Mouse (Mus musculus): ENCODE measurements at regions not wholly inside any gene's neighbourhood (a gene's known extent, or its start where the extent isn't known, plus 50 kb on each side); places are given as distances from the start of the nearest gene placed in this dataset.
"Not testable (repeated sequence)": the region's sequence is repeated elsewhere in the genome, so short reads cannot be mapped to it uniquely, and the experiment has no call there.

GRCm38 (mm10) chr15:96827931-96828330 is 128.4 kb upstream of the Slc38a2 start:
- no peak for DNase-seq (ENCODE audit: low spot score)

DNA sequence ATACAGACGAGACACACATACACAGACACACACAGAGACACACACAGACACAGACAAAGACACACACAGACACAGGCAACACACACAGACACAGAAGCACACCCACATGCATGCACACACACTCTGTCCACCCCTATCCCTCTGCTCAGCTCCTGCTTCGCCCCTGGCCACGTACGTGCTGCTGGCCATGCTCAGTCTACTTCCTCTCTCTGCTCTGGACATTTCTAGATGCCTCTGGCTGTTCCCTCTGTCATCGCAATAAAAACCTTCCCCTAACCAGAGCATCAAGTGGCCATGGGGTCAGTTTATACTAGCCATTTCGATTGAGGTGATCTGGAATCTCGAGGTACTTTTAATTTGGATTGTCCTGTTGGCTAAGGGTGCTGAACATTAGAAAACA is 118.9 kb upstream of the Slc38a2 start:
- DNase-seq (ENCODE audit: low spot score) = no peak

GRCm38 (mm10) chr15:96817626-96818025 is 118.1 kb upstream of the Slc38a2 start:
- no peak for DNase-seq (ENCODE audit: low spot score)

GRCm38 (mm10) chr15:96816997-96817570 is 117.6 kb upstream of the Slc38a2 start:
- DNase-seq (ENCODE audit: low spot score) = no peak

- no peak for DNase-seq (ENCODE audit: low spot score)
These were observed 113.9 kb upstream of the Slc38a2 start for GRCm38 (mm10) chr15:96813472-96813871.

DNA sequence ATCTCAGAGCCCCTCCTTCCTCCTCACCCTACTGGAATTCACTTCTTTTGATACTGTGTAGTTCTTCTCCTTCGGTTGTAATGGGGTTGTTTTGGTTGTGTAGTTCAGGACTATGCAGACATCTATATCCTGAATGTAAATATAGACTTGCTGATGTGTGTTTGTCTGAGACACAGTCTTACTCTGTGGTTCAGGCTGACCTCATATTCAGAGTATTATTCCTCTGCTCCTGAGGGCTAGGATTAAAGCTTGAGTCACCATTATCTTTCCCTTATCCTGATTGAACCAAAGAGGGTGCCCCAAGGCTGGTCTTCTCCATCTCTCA is 103.2 kb upstream of the Slc38a2 start:
- no peak for DNase-seq (ENCODE audit: low spot score)

DNA sequence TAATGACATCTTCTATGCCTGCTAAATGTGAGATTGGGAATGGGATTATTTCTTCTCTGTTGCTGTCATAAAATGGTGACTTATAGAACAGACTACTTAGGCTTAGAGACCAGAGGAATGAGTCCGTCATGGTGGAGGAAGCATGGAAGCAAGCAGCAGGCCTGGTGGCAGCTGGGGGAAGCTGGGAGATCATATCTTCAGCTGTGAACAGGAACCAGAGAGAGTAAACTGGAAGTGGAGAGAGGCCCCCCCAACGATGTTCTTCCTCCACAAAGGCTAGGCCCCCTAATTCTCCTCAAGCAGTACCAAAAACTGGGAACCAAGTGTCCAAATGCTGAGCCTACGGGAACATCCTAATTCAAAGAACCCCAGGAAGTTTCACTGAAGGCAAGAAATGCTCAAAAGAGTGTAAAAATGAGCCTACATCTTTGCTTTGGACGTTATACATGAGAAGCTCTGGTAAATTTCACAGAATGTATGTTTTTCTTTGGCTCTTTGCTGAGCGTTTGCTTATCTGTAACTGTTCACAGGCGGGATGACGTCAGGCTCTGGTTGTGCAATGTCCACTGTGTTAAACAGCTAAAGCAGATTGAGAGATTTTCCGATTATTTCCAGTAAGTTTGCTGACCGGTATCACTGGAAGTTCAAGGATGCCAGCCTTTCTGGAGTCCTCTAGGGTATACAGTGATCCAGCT is 102.7 kb upstream of the Slc38a2 start:
- DNase-seq (ENCODE audit: low spot score) = no peak

DNA sequence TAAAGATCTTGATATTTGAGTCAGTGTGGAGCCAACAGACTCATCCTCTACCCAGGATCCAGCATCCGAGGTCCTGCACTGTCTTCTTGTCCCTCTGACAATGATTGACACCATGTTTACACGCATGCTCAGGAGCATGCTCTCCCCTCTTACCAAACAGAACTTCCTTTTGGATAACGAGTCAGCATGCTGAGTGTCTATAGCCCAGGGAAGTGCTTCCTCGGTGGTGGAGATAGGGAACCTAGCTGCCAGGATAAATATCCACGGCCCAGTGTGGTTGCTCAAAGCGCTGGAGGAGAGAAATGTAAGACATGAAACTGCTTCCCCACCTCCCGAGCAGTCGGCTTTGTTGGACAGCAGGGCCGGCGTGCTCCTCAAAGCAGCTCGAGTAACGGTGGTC is 99.7 kb upstream of the Slc38a2 start:
- DNase-seq (ENCODE audit: low spot score) = no peak

GRCm38 (mm10) chr15:96797615-96798270 is 98.2 kb upstream of the Slc38a2 start:
- DNase-seq (ENCODE audit: low spot score) = no peak

- no peak for DNase-seq (ENCODE audit: low spot score)
These were observed 94.7 kb upstream of the Slc38a2 start for GRCm38 (mm10) chr15:96794177-96794719.

- no peak for DNase-seq (ENCODE audit: low spot score)
These were observed 93.7 kb upstream of the Slc38a2 start for GRCm38 (mm10) chr15:96793251-96793650.

DNA sequence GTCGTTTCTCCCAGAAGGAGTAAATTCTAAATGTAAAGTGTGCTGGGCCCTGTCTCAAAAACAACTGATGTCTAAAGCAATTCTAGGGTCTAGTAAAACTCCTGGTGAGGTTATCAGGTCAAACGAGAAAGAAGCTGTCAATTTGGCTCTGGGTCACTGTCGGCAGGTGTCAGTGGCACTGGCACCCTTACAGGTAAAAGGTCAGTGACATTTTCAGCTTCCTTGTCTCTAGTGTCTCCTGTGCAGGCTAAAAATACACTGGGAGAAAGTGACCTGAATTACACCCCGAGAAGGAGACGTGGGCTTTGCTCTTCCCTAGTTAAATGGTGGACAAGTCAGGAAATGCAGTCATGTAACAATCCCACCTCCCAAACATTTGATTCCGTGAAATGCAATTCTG is 91.8 kb upstream of the Slc38a2 start:
- DNase-seq (ENCODE audit: low spot score) = no peak

GRCm38 (mm10) chr15:96787921-96788320 is 88.4 kb upstream of the Slc38a2 start:
- not testable (repeated sequence) for DNase-seq (ENCODE audit: low spot score)

- no peak for DNase-seq (ENCODE audit: low spot score)
These were observed 85.0 kb upstream of the Slc38a2 start for GRCm38 (mm10) chr15:96784578-96784977.

DNA sequence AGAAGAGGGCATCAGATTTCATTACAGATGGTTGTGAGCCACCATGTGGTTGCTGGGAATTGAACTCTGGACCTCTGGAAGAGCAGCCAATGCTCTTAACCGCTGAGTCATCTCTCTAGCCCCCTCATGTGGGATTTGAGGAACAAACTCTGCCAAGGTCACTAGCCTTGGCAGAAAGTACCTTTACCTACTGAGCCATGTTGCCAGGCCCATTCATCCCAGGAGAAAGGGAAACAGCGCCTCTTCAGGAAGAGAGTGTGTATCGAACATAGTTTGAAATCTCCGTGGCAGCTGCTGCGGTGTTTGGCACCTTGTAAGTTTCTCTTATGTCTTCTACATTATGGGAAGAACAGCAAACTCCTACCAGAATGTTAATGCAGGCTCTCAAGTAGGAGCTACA is 82.0 kb upstream of the Slc38a2 start:
- no peak for DNase-seq (ENCODE audit: low spot score)

- DNase-seq (ENCODE audit: low spot score) = no peak
These were observed 81.1 kb upstream of the Slc38a2 start for GRCm38 (mm10) chr15:96780606-96781005.

- DNase-seq (ENCODE audit: low spot score) = no peak
These were observed 79.8 kb upstream of the Slc38a2 start for GRCm38 (mm10) chr15:96779358-96779757.

GRCm38 (mm10) chr15:96778321-96778926 is 78.9 kb upstream of the Slc38a2 start:
- DNase-seq (ENCODE audit: low spot score) = no peak

DNA sequence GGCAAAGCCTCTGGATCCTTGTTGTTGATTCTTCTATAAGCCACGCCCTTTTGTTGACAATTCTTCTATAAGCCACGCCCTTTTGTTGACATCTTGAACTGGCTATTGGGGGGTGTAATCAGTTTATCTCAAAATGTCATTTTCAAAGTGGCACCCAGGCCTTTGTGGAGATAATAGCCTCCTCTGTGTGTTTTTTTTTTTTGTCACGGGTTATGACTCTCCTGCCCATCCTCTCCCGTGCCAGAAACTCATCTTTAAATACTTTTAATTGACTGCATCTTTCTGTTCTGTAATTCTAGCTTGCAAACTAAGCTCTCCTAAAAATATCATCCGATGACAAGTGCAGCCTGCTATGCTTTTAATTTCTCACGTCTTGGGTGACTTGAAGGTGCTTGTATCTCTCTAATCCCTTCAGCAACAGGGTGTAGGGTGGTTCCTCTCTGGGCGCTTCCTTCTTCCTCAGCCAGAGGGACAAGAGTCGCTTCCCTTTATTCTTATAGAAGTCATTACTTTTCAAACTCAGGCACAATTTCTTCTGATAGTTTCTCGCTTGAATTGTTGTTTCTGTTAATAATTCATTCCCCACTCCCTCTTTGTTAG is 77.0 kb upstream of the Slc38a2 start:
- DNase-seq (ENCODE audit: low spot score) = no peak

DNA sequence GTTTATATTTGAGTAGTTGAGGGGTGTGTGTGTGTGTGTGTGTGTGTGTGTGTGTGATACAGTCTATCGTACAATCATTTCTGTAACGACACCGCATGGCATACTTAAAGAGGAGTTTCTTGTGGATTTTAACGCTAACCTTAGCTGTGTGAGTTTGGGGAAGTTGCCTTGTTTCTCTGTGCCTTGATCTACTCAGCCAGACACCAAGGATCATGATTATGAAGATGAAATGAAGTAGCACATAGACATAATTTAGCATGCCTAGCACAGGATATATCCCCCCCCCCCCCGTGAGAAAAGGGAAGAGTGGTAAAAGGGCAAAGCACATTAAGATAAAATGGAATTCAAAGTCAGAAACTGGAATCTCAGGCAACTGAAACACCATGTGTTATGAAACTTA is 75.6 kb upstream of the Slc38a2 start:
- DNase-seq (ENCODE audit: low spot score) = no peak

- no peak for DNase-seq (ENCODE audit: low spot score)
These were observed 75.1 kb upstream of the Slc38a2 start for GRCm38 (mm10) chr15:96774664-96775063.

- no peak for DNase-seq (ENCODE audit: low spot score)
These were observed 74.1 kb upstream of the Slc38a2 start for GRCm38 (mm10) chr15:96773656-96774055.

Measured in urinary bladder, adult 2 months (tissue).